Mouse (Mus musculus): ENCODE data around the gene Pdzd8.

- no peak for TF ChIP-seq POLR2A (IDR thresholded peaks at IDR 0.05; ENCODE audit: low read depth, low read length)
- TF ChIP-seq CTCF (IDR thresholded peaks at IDR 0.05; ENCODE audit: extremely low read depth, insufficient read length, insufficient replicate concordance, low read depth, low read length): no peak
These were observed 63.6 kb downstream of the Pdzd8 start for GRCm38 (mm10) chr19:59282001-59282400.
